Mouse (Mus musculus): ENCODE results near the gene 1700030J22Rik. TPM values are rescaled to one million over a fixed set of nuclear protein-coding genes. Genes with fewer than 3 reads are reported as not detected.

1700030J22Rik gene
- polyA plus RNA-seq, 1 experiment, result 2.6 TPM

DNA sequence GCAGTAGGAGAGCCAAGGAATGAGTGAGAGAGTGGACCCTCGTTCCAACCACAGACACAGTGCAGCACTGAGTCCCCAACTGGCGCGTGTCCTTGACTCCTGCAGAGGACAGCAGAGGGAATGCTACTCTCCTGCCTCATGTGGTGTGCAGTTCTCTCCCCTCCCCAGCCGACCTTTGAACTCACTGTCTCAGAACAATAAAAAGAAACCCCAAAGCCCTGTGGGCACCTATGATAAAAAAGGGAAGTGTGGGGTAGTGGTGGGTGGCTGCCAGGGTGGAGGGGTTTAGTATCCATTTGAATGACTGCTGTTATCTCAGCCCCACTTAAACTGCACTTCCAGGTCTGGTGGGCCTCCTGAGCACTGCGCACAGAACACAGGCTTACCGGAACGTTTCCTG is 31.2 kb downstream of the 1700030J22Rik start:
- Histone ChIP-seq H3K9me3 (replicated peaks; ENCODE audit: control insufficient read depth, insufficient read depth, low read length, poor library complexity, severe bottlenecking) (no peaks in the 10 kb centered on the region), H3K27ac (ENCODE audit: insufficient read depth, low read length) (no peak overlapping the region), H3K4me1 (ENCODE audit: control insufficient read depth, insufficient read depth, low read length) (peaks cover 3% of the 10 kb centered on the region), H3K27me3 (ENCODE audit: control insufficient read depth, insufficient read depth, low read length, poor library complexity, severe bottlenecking) (no peaks in the 10 kb centered on the region), H3K9ac (ENCODE audit: low read depth, poor library complexity, severe bottlenecking) (no peak overlapping the region), H3K36me3 (ENCODE audit: control insufficient read depth, insufficient read depth, low read length, poor library complexity, severe bottlenecking) (no peaks in the 10 kb centered on the region; the same call in 1 of the 2 replicates), H3K4me3 (ENCODE audit: low read depth, low read length) (0 out of 2 replicates have a peak overlapping the region, but pooled peaks have one; percentile 8)
- TF ChIP-seq EP300 (IDR thresholded peaks at IDR 0.05; ENCODE audit: insufficient read depth, low read depth, low read length) (0 out of 2 replicates have a peak, but pooled peaks have one; percentile 12), POLR2A (IDR thresholded peaks at IDR 0.05; ENCODE audit: insufficient read depth, low read length) (no peak)

DNA sequence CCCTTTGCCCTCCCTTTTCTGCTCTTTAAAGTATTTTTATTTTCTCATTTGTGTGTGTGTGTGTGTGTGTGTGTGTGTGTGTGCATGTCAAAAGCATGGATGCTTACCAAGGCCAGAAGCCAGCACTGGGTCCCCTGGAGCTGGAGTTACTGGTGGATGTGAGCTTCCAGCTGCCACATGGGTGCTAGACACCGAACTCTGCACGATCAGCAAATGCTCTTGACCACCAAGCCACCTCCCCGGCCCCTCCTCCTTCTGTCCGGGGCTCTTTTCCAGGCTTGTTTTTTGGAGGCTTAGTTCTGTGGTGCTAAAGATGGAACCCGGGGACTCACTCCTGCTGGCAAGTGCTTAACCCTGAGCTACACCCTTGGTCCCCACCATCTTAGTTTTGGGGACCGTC is 31.9 kb downstream of the 1700030J22Rik start:
- peaks cover 3% of the 10 kb centered on the region for H3K4me1 ChIP-seq (ENCODE audit: control insufficient read depth, insufficient read depth, low read length)
- no peaks in the 10 kb centered on the region for H3K9me3 ChIP-seq (replicated peaks; ENCODE audit: control insufficient read depth, insufficient read depth, low read length, poor library complexity, severe bottlenecking)
- TF ChIP-seq POLR2A (IDR thresholded peaks at IDR 0.05; ENCODE audit: insufficient read depth, low read length) (no peak), CTCF (IDR thresholded peaks at IDR 0.05; ENCODE audit: low read depth, low read length) (no peak), EP300 (IDR thresholded peaks at IDR 0.05; ENCODE audit: insufficient read depth, low read depth, low read length) (no peak)
- no peak overlapping the region; the same call in 1 of the 2 replicates for H3K27ac ChIP-seq (ENCODE audit: insufficient read depth, low read length)
- no peaks in the 10 kb centered on the region for H3K27me3 ChIP-seq (ENCODE audit: control insufficient read depth, insufficient read depth, low read length, poor library complexity, severe bottlenecking)
- peak overlapping the region; percentile 22; the same call in 1 of the 2 replicates for H3K9ac ChIP-seq (ENCODE audit: low read depth, poor library complexity, severe bottlenecking)
- H3K36me3 ChIP-seq (ENCODE audit: control insufficient read depth, insufficient read depth, low read length, poor library complexity, severe bottlenecking), result no peaks in the 10 kb centered on the region
- peak overlapping the region; percentile 38 for H3K4me3 ChIP-seq (ENCODE audit: low read depth, low read length)

- H3K36me3 ChIP-seq (ENCODE audit: control insufficient read depth, insufficient read depth, low read length, poor library complexity, severe bottlenecking), result no peaks in the 10 kb centered on the region
- no peaks in the 10 kb centered on the region for H3K9me3 ChIP-seq (replicated peaks; ENCODE audit: control insufficient read depth, insufficient read depth, low read length, poor library complexity, severe bottlenecking)
- peak overlapping the region; percentile 22; the same call in 1 of the 2 replicates for H3K9ac ChIP-seq (ENCODE audit: low read depth, poor library complexity, severe bottlenecking)
- peaks cover 3% of the 10 kb centered on the region for H3K4me1 ChIP-seq (ENCODE audit: control insufficient read depth, insufficient read depth, low read length)
- no peaks in the 10 kb centered on the region for H3K27me3 ChIP-seq (ENCODE audit: control insufficient read depth, insufficient read depth, low read length, poor library complexity, severe bottlenecking)
- H3K4me3 ChIP-seq (ENCODE audit: low read depth, low read length), result peak overlapping the region; percentile 38
- no peak for TF ChIP-seq EP300 (IDR thresholded peaks at IDR 0.05; ENCODE audit: insufficient read depth, low read depth, low read length)
- TF ChIP-seq POLR2A (IDR thresholded peaks at IDR 0.05; ENCODE audit: insufficient read depth, low read length), result no peak
- no peak for TF ChIP-seq CTCF (IDR thresholded peaks at IDR 0.05; ENCODE audit: low read depth, low read length)
- H3K27ac ChIP-seq (ENCODE audit: insufficient read depth, low read length), result peak overlapping the region; percentile 5; the same call in 1 of the 2 replicates
These were observed 32.4 kb downstream of the 1700030J22Rik start for GRCm38 (mm10) chr8:116946268-116946838.

GRCm38 (mm10) chr8:116945169-116945910 is 33.4 kb downstream of the 1700030J22Rik start:
- Histone ChIP-seq H3K4me3 (ENCODE audit: low read depth, low read length) (peak overlapping the region; percentile 25), H3K4me1 (ENCODE audit: control insufficient read depth, insufficient read depth, low read length) (peaks cover 3% of the 10 kb centered on the region), H3K9me3 (replicated peaks; ENCODE audit: control insufficient read depth, insufficient read depth, low read length, poor library complexity, severe bottlenecking) (no peaks in the 10 kb centered on the region), H3K36me3 (ENCODE audit: control insufficient read depth, insufficient read depth, low read length, poor library complexity, severe bottlenecking) (no peaks in the 10 kb centered on the region), H3K9ac (ENCODE audit: low read depth, poor library complexity, severe bottlenecking) (peak overlapping the region; percentile 95), H3K27ac (ENCODE audit: insufficient read depth, low read length) (peak overlapping the region; percentile 45; the same call in 1 of the 2 replicates), H3K27me3 (ENCODE audit: control insufficient read depth, insufficient read depth, low read length, poor library complexity, severe bottlenecking) (no peaks in the 10 kb centered on the region)
- TF ChIP-seq POLR2A (IDR thresholded peaks at IDR 0.05; ENCODE audit: insufficient read depth, low read length) (no peak), CTCF (IDR thresholded peaks at IDR 0.05; ENCODE audit: low read depth, low read length) (no peak), EP300 (IDR thresholded peaks at IDR 0.05; ENCODE audit: insufficient read depth, low read depth, low read length) (no peak)

DNA sequence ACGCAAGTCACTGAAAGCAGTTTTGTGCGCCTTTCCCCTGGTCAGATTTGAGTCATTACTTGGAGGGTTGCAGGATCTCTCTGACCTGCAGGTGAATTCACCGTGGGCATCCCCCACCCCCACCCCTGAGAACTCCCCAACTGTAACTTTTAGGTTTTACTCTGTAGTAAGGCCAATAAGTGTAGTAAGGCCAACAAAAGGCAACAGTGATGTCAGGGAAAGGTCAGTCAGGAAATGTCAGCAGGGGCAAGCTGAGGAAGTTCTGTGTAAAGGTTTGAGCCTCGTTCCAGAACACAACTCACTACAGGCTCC is 34.4 kb downstream of the 1700030J22Rik start:
- Histone ChIP-seq H3K4me1 (ENCODE audit: control insufficient read depth, insufficient read depth, low read length) (peaks cover 3% of the 10 kb centered on the region), H3K9ac (ENCODE audit: low read depth, poor library complexity, severe bottlenecking) (peak overlapping the region; percentile 95), H3K36me3 (ENCODE audit: control insufficient read depth, insufficient read depth, low read length, poor library complexity, severe bottlenecking) (no peaks in the 10 kb centered on the region), H3K9me3 (replicated peaks; ENCODE audit: control insufficient read depth, insufficient read depth, low read length, poor library complexity, severe bottlenecking) (no peaks in the 10 kb centered on the region), H3K27ac (ENCODE audit: insufficient read depth, low read length) (no peak overlapping the region), H3K27me3 (ENCODE audit: control insufficient read depth, insufficient read depth, low read length, poor library complexity, severe bottlenecking) (no peaks in the 10 kb centered on the region), H3K4me3 (ENCODE audit: low read depth, low read length) (peak overlapping the region; percentile 97)
- TF ChIP-seq EP300 (IDR thresholded peaks at IDR 0.05; ENCODE audit: insufficient read depth, low read depth, low read length), result no peak
- TF ChIP-seq CTCF (IDR thresholded peaks at IDR 0.05; ENCODE audit: low read depth, low read length), result no peak
- TF ChIP-seq POLR2A (IDR thresholded peaks at IDR 0.05; ENCODE audit: insufficient read depth, low read length), result no peak

Measured in ES-Bruce4 (cell line).